Mouse (Mus musculus): ENCODE results near the gene Rexo5. TPM values are rescaled to one million over a fixed set of nuclear protein-coding genes. Genes with fewer than 3 reads are reported as not detected.

The Rexo5 gene
- total RNA-seq, 1 experiment from 2014 or later: 24.9 TPM

GRCm38 (mm10) chr7:119875776-119876440, 82.1 kb downstream of the Rexo5 start:
- ATAC-seq (replicated peaks; ENCODE audit: low read depth, poor library complexity, severe bottlenecking): no peak

- ATAC-seq (replicated peaks; ENCODE audit: low read depth, poor library complexity, severe bottlenecking): peak; percentile 58; the same call in 1 of the 2 replicates
Measured at GRCm38 (mm10) chr7:119879171-119879570, 85.4 kb downstream of the Rexo5 start.

GRCm38 (mm10) chr7:119880345-119880744, 86.5 kb downstream of the Rexo5 start:
- no peak for ATAC-seq (replicated peaks; ENCODE audit: low read depth, poor library complexity, severe bottlenecking)

- no peak for ATAC-seq (replicated peaks; ENCODE audit: low read depth, poor library complexity, severe bottlenecking)
Measured at GRCm38 (mm10) chr7:119881229-119881628, 87.4 kb downstream of the Rexo5 start.

GRCm38 (mm10) chr7:119887887-119888286, 94.1 kb downstream of the Rexo5 start:
- ATAC-seq (replicated peaks; ENCODE audit: low read depth, poor library complexity, severe bottlenecking): no peak

GRCm38 (mm10) chr7:119892198-119892597, 98.4 kb downstream of the Rexo5 start:
- ATAC-seq (replicated peaks; ENCODE audit: low read depth, poor library complexity, severe bottlenecking): no peak

- no peak for ATAC-seq (replicated peaks; ENCODE audit: low read depth, poor library complexity, severe bottlenecking)
Measured at GRCm38 (mm10) chr7:119892742-119893141, 98.9 kb downstream of the Rexo5 start.

- 0 out of 2 replicates have a peak, but pooled peaks have one; percentile 2 for ATAC-seq (replicated peaks; ENCODE audit: low read depth, poor library complexity, severe bottlenecking)
Measured at GRCm38 (mm10) chr7:119894818-119895544, 101.2 kb downstream of the Rexo5 start.

- ATAC-seq (replicated peaks; ENCODE audit: low read depth, poor library complexity, severe bottlenecking): peak; percentile 90
Measured at GRCm38 (mm10) chr7:119895639-119896512, 102.1 kb downstream of the Rexo5 start, which contains the start of the genes Lyrm1 and Dcun1d3. TSS of gene Lyrm1 (plus strand) at chr7:119895861. TSS of gene Dcun1d3 (minus strand) at chr7:119896298.

GRCm38 (mm10) chr7:119897521-119898109, 103.8 kb downstream of the Rexo5 start:
- no peak for ATAC-seq (replicated peaks; ENCODE audit: low read depth, poor library complexity, severe bottlenecking)

- ATAC-seq (replicated peaks; ENCODE audit: low read depth, poor library complexity, severe bottlenecking): no peak
Measured at GRCm38 (mm10) chr7:119898247-119898856, 104.5 kb downstream of the Rexo5 start.

Other genes starting within 250 kb of the Rexo5 start
- not detected in 2 replicates for gene Acsm2, start 239.7 kb upstream of the Rexo5 start, total RNA-seq (2017)
- not detected in 2 replicates for gene Acsm1, start 187.0 kb upstream of the Rexo5 start, total RNA-seq (2017)
- not detected in 2 replicates for gene Acsm4, start 104.0 kb upstream of the Rexo5 start, total RNA-seq (2017)
- gene Thumpd1, start 73.2 kb upstream of the Rexo5 start, total RNA-seq (2017): 124 and 137 TPM in 2 replicates
- gene Acsm3, start 33.1 kb upstream of the Rexo5 start, total RNA-seq (2017): 0.05 and 0.10 TPM in 2 replicates
- 16.2 and 18.6 TPM in 2 replicates for gene Eri2, start 52 bp downstream of the Rexo5 start, total RNA-seq (2017)
- gene Lyrm1, start 101.9 kb downstream of the Rexo5 start, total RNA-seq (2017): 2.6 and 4.7 TPM in 2 replicates
- 3.0 and 4.0 TPM in 2 replicates for gene Dcun1d3, start 102.3 kb downstream of the Rexo5 start, total RNA-seq (2017)